Comparison of ENCODE assay signal across 25 mouse cellular contexts in genomic region chr5:69511631-69512030, GRCm38 (mm10). TPM values are rescaled to one million over a fixed set of nuclear protein-coding genes. Genes with fewer than 3 reads are reported as not detected.
"Had no signal": no experiment of that assay in that cellular context is flagged by ENCODE, and none has a peak within 500 bp of the region (broad histone marks: within the 10 kb centered on the region; RNA-seq: fewer than 3 reads in every experiment).

No protein-coding gene starts in this region.

- H3K9ac ChIP-seq: liver, embryonic 13.5 days; lung, embryonic 14.5 days; midbrain, embryonic 12.5 days had no signal

- H3K4me3 ChIP-seq: layer of hippocampus, adult 2 months; liver, embryonic 13.5 days; midbrain, embryonic 12.5 days had no signal

- H3K4me2 ChIP-seq: liver, embryonic 13.5 days; lung, embryonic 14.5 days; midbrain, embryonic 12.5 days had no signal

- H3K36me3 ChIP-seq: liver, embryonic 13.5 days; midbrain, embryonic 12.5 days had no signal

- H3K4me1 ChIP-seq: liver, embryonic 13.5 days; midbrain, embryonic 12.5 days had no signal

- H3K9me3 ChIP-seq: liver, embryonic 13.5 days; midbrain, embryonic 12.5 days had no signal

- H3K27me3 ChIP-seq: liver, embryonic 13.5 days; midbrain, embryonic 12.5 days had no signal

- H3K27ac ChIP-seq: kidney, postnatal 0 days; layer of hippocampus, adult 2 months; liver, embryonic 13.5 days; macrophage; midbrain, embryonic 12.5 days had no signal

- DNase-seq: kidney, adult 2 months; kidney, postnatal 25 days; layer of hippocampus, adult 9-11 months; liver, embryonic 13.5 days; lung, embryonic 14.5 days; right cerebral cortex, postnatal 25 days; spleen, adult 18-20 months; thymus, adult 18-20 months; thymus, postnatal 36 days had no signal

- ATAC-seq: lung, postnatal 0 days had no signal

RNA-seq across cellular contexts. Expression of gene Yipf7, which starts 30.8 kb away (rescaled TPM):
- total RNA-seq: layer of hippocampus, adult 2 months; layer of hippocampus, postnatal 25 days; left cerebral cortex, adult 18-20 months; left cerebral cortex, postnatal 10 days; left cerebral cortex, postnatal 36 days; liver, adult 2 months; megakaryocyte, adult 5-6 weeks; midbrain, postnatal 0 days had no signal
- polyA plus RNA-seq: kidney, embryonic 14.5 days; kidney, postnatal 0 days; limb, embryonic 11.5 days; liver, adult 2 months; liver, embryonic 13.5 days; neural tube, embryonic 11.5 days; neural tube, embryonic 14.5 days had no signal
